Mouse (Mus musculus) heart, postnatal 0 days (tissue): ENCODE measurements at regions not wholly inside any gene's neighbourhood (a gene's known extent, or its start where the extent isn't known, plus 50 kb on each side); places are given as distances from the start of the nearest gene placed in this dataset.

ENCODE experiments used
- ATAC-seq: fragments of 200-750 bp; cut with Nextera tagmentation; 2 replicates; pipeline ENCODE4 v1.8.0; 2017; ENCODE audit warnings: low read depth, moderate number of reproducible peaks, moderate library complexity; ENCODE audit not compliant: insufficient read depth
- DNase-seq: peaks from one replicate; pipeline ENCODE4 v3.0.0-alpha.2; 2016; ENCODE audit warnings: low spot score
- H3K27ac ChIP-seq: fragments of 300-500 bp; sonication (generic); 2 replicates; pipeline ENCODE4 v1.5.1; 2014; ENCODE audit warnings: low read depth, mild to moderate bottlenecking
- H3K27me3 ChIP-seq: fragments of 300-500 bp; sonication (generic); 2 replicates; pipeline ENCODE4 v1.6.1; 2014; ENCODE audit warnings: low read length, mixed read lengths; ENCODE audit not compliant: control insufficient read depth, insufficient read depth
- H3K36me3 ChIP-seq: fragments of 300-500 bp; sonication (generic); replicated peaks from 2 replicates; pipeline ENCODE4 v1.6.1; 2014; ENCODE audit warnings: low read length, mixed read lengths; ENCODE audit not compliant: control insufficient read depth, insufficient read depth
- H3K4me1 ChIP-seq: fragments of 300-500 bp; sonication (generic); 2 replicates; pipeline ENCODE4 v1.6.1; 2014; ENCODE audit warnings: antibody characterized with exemption; ENCODE audit not compliant: control insufficient read depth, insufficient read depth
- H3K4me2 ChIP-seq: fragments of 300-500 bp; sonication (generic); 2 replicates; pipeline ENCODE4 v1.6.1; 2014; ENCODE audit warnings: low read depth, mild to moderate bottlenecking, low read length, moderate library complexity
- H3K4me3 ChIP-seq: fragments of 300-500 bp; sonication (generic); 2 replicates; pipeline ENCODE4 v1.5.1; 2014; ENCODE audit warnings: low read depth, low read length
- H3K9ac ChIP-seq: fragments of 300-500 bp; sonication (generic); replicated peaks from 2 replicates; pipeline ENCODE4 v1.6.1; 2014; ENCODE audit warnings: low read depth, low read length, mixed read lengths
- H3K9me3 ChIP-seq: fragments of 300-500 bp; sonication (generic); replicated peaks from 2 replicates; pipeline ENCODE4 v1.6.1; 2016; ENCODE audit warnings: low read length; ENCODE audit not compliant: control insufficient read depth
- CTCF ChIP-seq: IDR thresholded peaks from 2 replicates; pipeline ENCODE4 v1.5.1; 2016; ENCODE audit warnings: antibody characterized with exemption, control low read depth, low read depth
- EP300 ChIP-seq: IDR thresholded peaks from 2 replicates; pipeline ENCODE4 v1.6.1; 2016; ENCODE audit warnings: antibody characterized with exemption, low read depth
- WGBS: fragments of 180-500 bp; shearing (Covaris S2); extraction: QIAGEN DNeasy Blood & Tissue Kit; methylation state at CpG from one replicate; pipeline ENCODE4 v1.1.7; 2014; 5-methylcytosine and 5-hydroxymethylcytosine counted together

DNA sequence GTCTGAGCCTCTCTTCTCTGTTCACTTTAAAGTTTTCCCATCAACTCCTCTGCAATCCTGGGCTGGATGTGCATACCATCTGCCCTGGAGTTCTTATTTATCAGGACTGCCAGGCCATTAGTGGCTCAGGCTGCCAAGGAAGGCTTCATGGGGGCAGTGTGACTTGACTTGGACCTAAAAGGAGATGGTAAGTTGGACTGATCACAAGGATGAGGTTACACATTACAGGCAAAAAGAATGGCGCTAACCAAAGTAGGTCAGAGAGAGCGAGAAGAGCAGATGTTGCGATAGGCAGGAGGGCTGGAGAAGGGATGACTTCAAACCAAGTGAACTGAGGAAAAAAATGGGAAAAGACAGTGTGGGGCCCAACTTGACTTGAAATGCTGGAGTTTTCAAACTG lies 480.5 kb downstream of the Rnf144a start:
- Histone ChIP-seq H3K9me3 (no peaks in the 10 kb centered on the region), H3K4me2 (no peak overlapping the region), H3K27me3 (no peaks in the 10 kb centered on the region), H3K36me3 (no peaks in the 10 kb centered on the region), H3K4me3 (no peak overlapping the region), H3K4me1 (no peaks in the 10 kb centered on the region), H3K9ac (no peak overlapping the region), H3K27ac (no peak overlapping the region)
- TF ChIP-seq CTCF (no peak), EP300 (no peak)
- WGBS = 96% methylated on average over 3 of the region's 3 CpGs
- ATAC-seq (no peak), DNase-seq (no peak)

DNA sequence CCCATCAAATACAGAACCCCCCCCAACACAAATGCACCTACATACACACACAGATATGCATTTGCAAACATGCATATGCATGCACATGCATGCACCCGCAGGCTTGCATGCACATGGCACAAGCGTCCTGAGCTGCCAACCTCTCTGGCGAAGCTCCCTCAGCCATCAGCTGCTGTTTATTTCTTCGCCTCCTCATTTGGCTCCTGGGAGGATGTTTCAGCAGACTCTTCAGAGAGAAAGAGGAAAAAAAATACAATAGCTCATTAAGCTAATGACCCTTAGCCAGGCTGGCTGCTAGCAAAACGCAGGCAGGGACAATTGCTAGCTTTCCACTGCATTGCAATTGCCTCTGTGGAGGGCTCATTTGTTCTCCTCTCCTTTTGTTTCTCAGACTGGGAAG lies 488.7 kb downstream of the Rnf144a start:
- DNase-seq = no peak
- H3K9me3 ChIP-seq = no peaks in the 10 kb centered on the region
- H3K27ac ChIP-seq = no peak overlapping the region
- no peak overlapping the region for H3K4me2 ChIP-seq
- no peak overlapping the region for H3K9ac ChIP-seq
- no peaks in the 10 kb centered on the region for H3K27me3 ChIP-seq
- no peaks in the 10 kb centered on the region for H3K4me1 ChIP-seq
- TF ChIP-seq CTCF (no peak), EP300 (no peak)
- no peak overlapping the region for H3K4me3 ChIP-seq
- H3K36me3 ChIP-seq = no peaks in the 10 kb centered on the region
- ATAC-seq = no peak
- 67% methylated on average over 5 of the region's 5 CpGs for WGBS

GRCm38 (mm10) chr12:25924526-25924925 lies 490.5 kb downstream of the Rnf144a start:
- DNase-seq (no peak), ATAC-seq (no peak)
- H3K9ac ChIP-seq = no peak overlapping the region
- TF ChIP-seq CTCF = no peak
- no peak for TF ChIP-seq EP300
- no peak overlapping the region for H3K27ac ChIP-seq
- H3K4me1 ChIP-seq = no peaks in the 10 kb centered on the region
- H3K36me3 ChIP-seq = no peaks in the 10 kb centered on the region
- no peaks in the 10 kb centered on the region for H3K27me3 ChIP-seq
- no peaks in the 10 kb centered on the region for H3K9me3 ChIP-seq
- H3K4me2 ChIP-seq = no peak overlapping the region
- no peak overlapping the region for H3K4me3 ChIP-seq
- WGBS = 71% methylated on average over 9 of the region's 9 CpGs

GRCm38 (mm10) chr12:25923772-25924171 lies 491.3 kb downstream of the Rnf144a start:
- 83% methylated on average over 1 of the region's 1 CpGs for WGBS
- Histone ChIP-seq H3K27ac (no peak overlapping the region), H3K4me3 (no peak overlapping the region), H3K36me3 (no peaks in the 10 kb centered on the region), H3K27me3 (no peaks in the 10 kb centered on the region), H3K4me1 (no peaks in the 10 kb centered on the region), H3K9me3 (no peaks in the 10 kb centered on the region), H3K4me2 (no peak overlapping the region), H3K9ac (no peak overlapping the region)
- TF ChIP-seq CTCF (no peak), EP300 (no peak)
- ATAC-seq (no peak), DNase-seq (no peak)

GRCm38 (mm10) chr12:25905614-25906013 lies 509.4 kb downstream of the Rnf144a start:
- 65% methylated on average over 1 of the region's 1 CpGs for WGBS
- no peaks in the 10 kb centered on the region for H3K27me3 ChIP-seq
- TF ChIP-seq CTCF (no peak), EP300 (no peak)
- no peaks in the 10 kb centered on the region for H3K9me3 ChIP-seq
- ATAC-seq (no peak), DNase-seq (no peak)
- no peak overlapping the region for H3K27ac ChIP-seq
- H3K4me2 ChIP-seq = no peak overlapping the region
- H3K9ac ChIP-seq = no peak overlapping the region
- H3K36me3 ChIP-seq = no peaks in the 10 kb centered on the region
- H3K4me1 ChIP-seq = no peaks in the 10 kb centered on the region
- H3K4me3 ChIP-seq = no peak overlapping the region

DNA sequence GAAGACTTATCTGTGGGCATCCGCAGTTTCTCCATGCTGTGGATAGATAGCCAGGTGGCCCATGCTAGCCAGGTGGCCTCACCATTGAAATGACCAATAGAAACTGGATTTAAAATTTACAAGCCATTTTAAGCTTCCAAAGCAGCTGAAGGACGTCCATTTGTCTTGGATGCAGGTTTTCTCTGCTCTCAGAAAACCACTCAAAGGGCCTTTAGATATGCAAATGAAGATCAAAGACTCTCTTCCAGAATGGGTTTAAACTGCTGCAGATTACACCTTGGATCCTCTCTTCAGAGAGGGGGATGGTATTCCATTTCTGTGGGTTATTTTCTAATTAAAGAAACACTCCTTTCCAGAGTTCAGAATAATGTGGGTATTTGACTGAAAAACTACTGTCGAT lies 518.5 kb downstream of the Rnf144a start:
- Histone ChIP-seq H3K4me3 (no peak overlapping the region), H3K9me3 (no peaks in the 10 kb centered on the region), H3K4me2 (no peak overlapping the region), H3K27me3 (no peaks in the 10 kb centered on the region), H3K36me3 (no peaks in the 10 kb centered on the region), H3K4me1 (no peaks in the 10 kb centered on the region), H3K27ac (no peak overlapping the region), H3K9ac (no peak overlapping the region)
- ATAC-seq (no peak), DNase-seq (no peak)
- TF ChIP-seq EP300 (no peak), CTCF (no peak)
- 46% methylated on average over 3 of the region's 3 CpGs for WGBS
